Mouse (Mus musculus): ENCODE data around the gene Gm10337.

DNA sequence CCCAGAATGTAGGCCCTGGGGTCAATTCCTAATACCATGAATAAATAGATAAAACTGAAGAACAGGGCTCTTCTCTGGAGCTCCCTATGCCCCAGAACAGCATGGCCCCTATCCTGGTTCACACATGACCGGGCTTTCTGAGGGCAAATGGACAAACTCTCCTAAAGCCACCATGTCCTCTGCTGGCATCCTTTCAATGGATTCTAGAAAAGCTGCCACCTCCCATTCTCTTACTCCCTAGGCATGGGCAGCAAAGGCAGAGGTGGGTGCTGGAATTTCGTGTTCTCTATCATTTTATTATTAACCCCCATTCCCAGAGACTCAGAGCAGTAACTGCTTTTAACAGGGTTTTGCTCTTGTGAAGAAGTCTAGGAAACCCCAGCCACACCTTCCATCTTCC is 11.7 kb downstream of the Gm10337 start:
- TF ChIP-seq CTCF (IDR thresholded peaks at IDR 0.05) (no peak), EP300 (IDR thresholded peaks at IDR 0.05) (no peak)
